Mouse (Mus musculus) erythroblast, embryonic 14.5 days (primary cell): ENCODE data around the gene Rab7.

Source experiments
- GATA1 ChIP-seq: IDR thresholded peaks from 2 replicates; pipeline ENCODE4 v1.6.1; 2012; ENCODE audit warnings: low read length, inconsistent platforms, mixed read lengths
- TAL1 ChIP-seq: IDR thresholded peaks from 3 replicates; pipeline ENCODE4 v1.6.1; 2012; ENCODE audit warnings: low read length, inconsistent platforms, mixed read lengths

DNA sequence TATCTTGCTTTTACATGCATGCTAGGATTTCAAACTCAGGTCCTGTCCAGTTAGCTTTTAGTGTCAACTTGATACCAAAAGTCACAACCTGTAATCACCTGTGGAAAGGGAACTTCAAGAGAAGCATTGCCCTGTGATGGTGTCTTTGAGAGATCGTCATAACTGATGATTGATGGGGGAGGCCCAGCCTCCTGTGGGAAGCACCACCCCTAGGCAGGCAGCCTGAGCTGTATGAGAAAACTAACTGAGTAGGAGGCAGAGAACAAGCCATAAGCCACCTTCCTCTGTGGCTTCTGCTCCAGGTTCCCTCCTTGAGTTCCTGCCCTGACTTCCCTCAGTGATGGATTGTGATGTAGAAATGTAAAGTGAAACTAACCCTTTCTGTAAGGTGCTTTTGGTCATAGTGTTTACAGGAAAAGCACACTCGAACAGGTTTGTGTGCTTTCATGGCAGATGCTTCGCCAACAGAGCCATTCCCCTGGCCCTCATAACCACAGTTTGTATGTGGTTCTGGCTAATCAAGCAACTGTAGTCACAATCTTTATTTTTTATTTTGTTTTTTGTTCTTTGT, 19.1 kb upstream of the Rab7 start:
- TF ChIP-seq GATA1, result no peak
- no peak for TF ChIP-seq TAL1
